Mouse (Mus musculus) E14TG2a.4 (cell line): ENCODE measurements at regions not wholly inside any gene's neighbourhood (a gene's known extent, or its start where the extent isn't known, plus 50 kb on each side); places are given as distances from the start of the nearest gene placed in this dataset.

ENCODE experiments used
- H3K27me3 ChIP-seq: 2 replicates; pipeline ENCODE4 v1.6.1; 2014; ENCODE audit warnings: low read length, control low read depth; ENCODE audit not compliant: insufficient read depth
- H3K36me3 ChIP-seq: 2 replicates; pipeline ENCODE4 v1.6.1; 2014; ENCODE audit warnings: low read length, control low read depth; ENCODE audit not compliant: insufficient read depth
- H3K4me1 ChIP-seq: replicated peaks from 2 replicates; pipeline ENCODE4 v1.6.1; 2014; ENCODE audit warnings: low read depth, low read length, control low read depth
- H3K4me3 ChIP-seq: replicated peaks from 2 replicates; pipeline ENCODE4 v1.5.1; 2014; ENCODE audit warnings: mild to moderate bottlenecking, low read length
- H3K9me3 ChIP-seq: 2 replicates; pipeline ENCODE4 v1.6.1; 2014; ENCODE audit warnings: low read length, control low read depth
- CTCF ChIP-seq: conservative IDR thresholded peaks from 2 replicates; pipeline ENCODE4 v1.5.1; 2014; ENCODE audit warnings: low read length
- NANOG ChIP-seq: IDR thresholded peaks from 2 replicates; pipeline ENCODE4 v1.6.1; 2014; ENCODE audit warnings: borderline replicate concordance, low read length, mixed read lengths
- POU5F1 ChIP-seq: IDR thresholded peaks from 2 replicates; pipeline ENCODE4 v1.6.1; 2014; ENCODE audit warnings: low read length, borderline replicate concordance

- Histone ChIP-seq H3K4me3 (no peak overlapping the region), H3K36me3 (no peaks in the 10 kb centered on the region), H3K9me3 (no peaks in the 10 kb centered on the region), H3K27me3 (no peaks in the 10 kb centered on the region), H3K4me1 (no peaks in the 10 kb centered on the region)
- TF ChIP-seq NANOG (no peak), CTCF (no peak), POU5F1 (no peak)
Observed at GRCm38 (mm10) chr2:117421376-117421775, 78.6 kb upstream of the Rasgrp1 start.

- Histone ChIP-seq H3K36me3 (no peaks in the 10 kb centered on the region), H3K9me3 (no peaks in the 10 kb centered on the region), H3K4me3 (no peak overlapping the region), H3K4me1 (no peaks in the 10 kb centered on the region), H3K27me3 (no peaks in the 10 kb centered on the region)
- TF ChIP-seq NANOG (no peak), CTCF (no peak), POU5F1 (no peak)
Observed at GRCm38 (mm10) chr2:117422756-117423155, 80.0 kb upstream of the Rasgrp1 start.

GRCm38 (mm10) chr2:117429205-117429604 lies 86.4 kb upstream of the Rasgrp1 start:
- no peaks in the 10 kb centered on the region for H3K36me3 ChIP-seq
- H3K9me3 ChIP-seq = no peaks in the 10 kb centered on the region
- 0 out of 2 replicates have a peak, but pooled peaks cover 3% of the 10 kb centered on the region for H3K27me3 ChIP-seq
- TF ChIP-seq POU5F1 (no peak), NANOG (no peak), CTCF (no peak)
- 0 out of 2 replicates have a peak, but pooled peaks cover 3% of the 10 kb centered on the region for H3K4me1 ChIP-seq
- H3K4me3 ChIP-seq = no peak overlapping the region

- TF ChIP-seq NANOG = no peak
- H3K9me3 ChIP-seq = no peaks in the 10 kb centered on the region
- H3K36me3 ChIP-seq = no peaks in the 10 kb centered on the region
- H3K4me1 ChIP-seq = 0 out of 2 replicates have a peak, but pooled peaks cover 3% of the 10 kb centered on the region
- 0 out of 2 replicates have a peak, but pooled peaks cover 3% of the 10 kb centered on the region for H3K27me3 ChIP-seq
- no peak overlapping the region for H3K4me3 ChIP-seq
Observed at GRCm38 (mm10) chr2:117432010-117432409, 89.2 kb upstream of the Rasgrp1 start.

GRCm38 (mm10) chr2:117432923-117433322 lies 90.1 kb upstream of the Rasgrp1 start:
- Histone ChIP-seq H3K4me1 (0 out of 2 replicates have a peak, but pooled peaks cover 3% of the 10 kb centered on the region), H3K4me3 (no peak overlapping the region), H3K9me3 (no peaks in the 10 kb centered on the region), H3K27me3 (0 out of 2 replicates have a peak, but pooled peaks cover 3% of the 10 kb centered on the region), H3K36me3 (no peaks in the 10 kb centered on the region)
- TF ChIP-seq POU5F1 = no peak
- TF ChIP-seq CTCF = no peak
- TF ChIP-seq NANOG = no peak

GRCm38 (mm10) chr2:117433482-117433881 lies 90.7 kb upstream of the Rasgrp1 start:
- no peak overlapping the region for H3K4me3 ChIP-seq
- H3K36me3 ChIP-seq = no peaks in the 10 kb centered on the region
- H3K27me3 ChIP-seq = 0 out of 2 replicates have a peak, but pooled peaks cover 3% of the 10 kb centered on the region
- TF ChIP-seq CTCF (no peak), NANOG (no peak), POU5F1 (no peak)
- no peaks in the 10 kb centered on the region for H3K9me3 ChIP-seq
- H3K4me1 ChIP-seq = 0 out of 2 replicates have a peak, but pooled peaks cover 3% of the 10 kb centered on the region

GRCm38 (mm10) chr2:117438079-117438478 lies 95.3 kb upstream of the Rasgrp1 start:
- Histone ChIP-seq H3K4me3 (no peak overlapping the region), H3K36me3 (no peaks in the 10 kb centered on the region), H3K27me3 (no peaks in the 10 kb centered on the region), H3K4me1 (no peaks in the 10 kb centered on the region), H3K9me3 (no peaks in the 10 kb centered on the region)
- no peak for TF ChIP-seq POU5F1
- TF ChIP-seq CTCF = peak; percentile 89

GRCm38 (mm10) chr2:117438586-117439371 lies 96.0 kb upstream of the Rasgrp1 start:
- Histone ChIP-seq H3K36me3 (no peaks in the 10 kb centered on the region), H3K4me1 (no peaks in the 10 kb centered on the region), H3K9me3 (no peaks in the 10 kb centered on the region), H3K4me3 (no peak overlapping the region), H3K27me3 (no peaks in the 10 kb centered on the region)
- peak; percentile 87 for TF ChIP-seq CTCF
- TF ChIP-seq NANOG = no peak
- no peak for TF ChIP-seq POU5F1
